Mouse (Mus musculus) gastrocnemius, postnatal 4 days (tissue): ENCODE measurements around the gene Ksr1. TPM values are rescaled to one million over a fixed set of nuclear protein-coding genes. Genes with fewer than 3 reads are reported as not detected.
A peak's percentile ranks its signal among the peaks of the same experiment; 100 is the strongest.

Experiments
- DNase-seq, 2 experiments: peaks; one replicate each; pipeline ENCODE4 v3.0.0; 2021 to 2022; ENCODE audit warnings: low spot score in 2 of 2, mixed read lengths in 2 of 2
- total RNA-seq, 2 experiments: library from RNA; stranded (reverse); gene quantifications; 2 replicates each; pipeline ENCODE4 v1.2.3; 2021

Gene Ksr1
- total RNA-seq, 2 experiments from 2014 or later, result 120 to 144 TPM

DNA sequence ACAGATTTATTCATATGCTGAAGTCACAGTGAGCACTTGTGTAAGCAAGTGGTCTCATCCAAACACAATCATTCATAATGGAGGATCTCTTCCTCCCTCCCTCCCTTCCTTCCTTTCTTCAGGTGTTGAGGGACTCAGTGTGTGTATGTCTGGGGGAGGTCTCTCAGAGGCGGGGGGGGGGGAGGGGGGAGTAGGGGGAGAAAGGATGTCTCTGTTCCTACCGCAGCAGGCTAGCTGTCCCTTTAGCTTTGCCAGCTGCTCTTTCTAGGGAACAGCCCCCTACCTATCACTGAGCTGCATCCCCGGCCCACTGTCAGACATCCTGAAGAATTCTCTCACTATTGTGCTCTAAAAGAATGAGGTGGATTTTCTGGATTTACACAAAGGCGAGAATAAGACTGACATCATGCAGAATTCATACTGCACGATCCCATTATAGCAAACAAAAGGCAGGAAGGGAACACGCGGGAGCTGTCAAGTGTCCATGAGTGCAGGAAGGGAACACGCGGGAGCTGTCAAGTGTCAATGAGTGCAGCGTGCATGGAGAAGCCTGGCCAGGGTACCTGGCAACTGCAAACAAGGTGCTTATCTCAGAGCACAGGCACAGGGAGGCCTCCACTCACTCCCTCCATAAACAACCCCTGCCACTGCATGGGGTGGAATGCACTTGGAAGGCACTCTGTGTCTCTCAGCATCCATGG, 76.6 kb downstream of the Ksr1 start:
- DNase-seq, result no peak

DNA sequence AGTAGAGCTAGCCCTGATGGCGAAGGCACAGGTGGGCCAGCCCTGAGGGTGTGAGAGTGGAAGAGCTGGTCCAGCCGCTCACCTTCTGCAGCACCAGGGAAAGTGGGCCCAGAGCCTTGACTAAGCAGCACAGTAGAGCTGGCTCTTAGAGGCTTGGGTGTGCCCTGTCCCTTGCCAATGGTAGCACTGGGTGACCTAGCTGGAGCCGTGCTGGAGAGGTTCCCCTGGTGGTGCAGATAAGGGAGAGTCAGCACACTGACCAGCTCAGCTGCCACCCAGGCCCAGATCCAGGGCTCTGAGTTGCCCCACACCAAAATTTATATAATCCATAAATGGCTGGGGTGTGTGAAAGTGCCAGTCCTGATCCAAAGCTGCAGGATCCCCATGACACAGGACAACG, 79.0 kb downstream of the Ksr1 start:
- DNase-seq, result no peak

DNA sequence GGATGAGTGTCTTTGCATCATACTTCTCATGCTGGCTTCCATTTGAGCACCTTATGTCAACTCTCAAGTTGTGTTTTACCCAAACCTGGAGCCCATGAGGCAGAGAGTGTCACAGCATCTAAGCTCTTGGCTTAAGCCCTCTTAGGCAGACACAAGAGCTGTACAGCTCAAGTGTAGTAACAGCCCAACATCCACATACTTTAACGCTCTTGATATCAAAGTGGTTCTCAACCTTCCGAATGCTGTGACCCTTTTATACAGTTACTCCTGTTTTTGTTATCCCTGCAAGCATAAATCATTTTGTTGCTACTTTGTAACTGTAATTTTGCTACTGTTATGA, 80.0 kb downstream of the Ksr1 start:
- no peak for DNase-seq

DNA sequence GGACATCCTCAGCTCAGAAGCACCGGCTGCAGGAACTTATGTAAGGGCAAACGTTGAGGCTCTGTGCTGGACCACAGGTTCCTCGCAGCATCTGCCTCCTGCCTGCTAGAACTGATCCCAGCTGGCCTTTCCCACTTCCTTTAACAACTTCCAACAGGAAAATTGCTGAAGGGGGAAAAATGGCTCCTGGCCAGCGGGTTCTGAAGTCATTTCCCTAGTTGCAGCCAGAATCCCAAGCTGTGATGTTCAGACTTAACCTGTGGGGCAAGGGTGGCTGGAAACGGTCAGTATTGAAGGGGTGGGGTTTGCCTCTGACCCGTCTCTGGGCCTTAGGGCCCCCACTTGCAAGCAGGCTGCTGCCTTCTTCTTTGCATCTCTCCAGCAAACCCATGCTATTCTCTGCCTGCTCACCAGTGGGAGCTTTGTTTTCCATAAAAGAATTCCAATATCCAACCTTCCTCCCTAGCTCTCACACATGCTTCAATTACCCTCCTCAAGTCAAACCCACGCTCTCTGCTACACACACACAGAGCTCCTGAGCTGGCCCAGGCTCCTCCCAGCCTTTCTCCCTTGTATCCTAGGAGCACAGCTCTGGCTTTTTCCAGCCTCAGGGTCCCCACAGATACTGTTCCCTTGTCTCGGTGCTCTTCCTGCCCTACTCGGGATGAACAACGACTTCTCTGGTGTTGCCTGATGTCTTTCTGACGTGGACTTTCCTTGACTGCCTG, 80.6 kb downstream of the Ksr1 start:
- peak; percentile 50 to 73 for DNase-seq

DNA sequence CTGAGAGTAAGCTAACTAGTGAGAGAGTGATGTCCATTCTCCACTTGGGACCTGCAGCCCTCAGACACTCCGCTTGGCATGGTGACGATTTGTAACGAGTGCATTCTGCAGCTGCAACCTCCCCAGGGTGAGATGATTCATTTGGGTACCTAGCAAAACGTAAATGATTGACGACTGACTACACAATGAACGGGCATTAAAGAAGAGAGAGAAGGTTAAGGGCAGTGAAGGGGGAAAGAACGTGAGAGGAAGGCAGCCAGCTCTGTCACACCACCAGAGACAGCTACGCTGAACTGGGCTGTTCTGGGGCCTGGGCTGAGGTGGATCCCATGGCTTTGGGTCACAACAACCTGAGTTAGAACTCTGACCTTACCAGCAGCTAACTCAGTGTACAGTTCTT, 81.9 kb downstream of the Ksr1 start:
- no peak for DNase-seq

DNA sequence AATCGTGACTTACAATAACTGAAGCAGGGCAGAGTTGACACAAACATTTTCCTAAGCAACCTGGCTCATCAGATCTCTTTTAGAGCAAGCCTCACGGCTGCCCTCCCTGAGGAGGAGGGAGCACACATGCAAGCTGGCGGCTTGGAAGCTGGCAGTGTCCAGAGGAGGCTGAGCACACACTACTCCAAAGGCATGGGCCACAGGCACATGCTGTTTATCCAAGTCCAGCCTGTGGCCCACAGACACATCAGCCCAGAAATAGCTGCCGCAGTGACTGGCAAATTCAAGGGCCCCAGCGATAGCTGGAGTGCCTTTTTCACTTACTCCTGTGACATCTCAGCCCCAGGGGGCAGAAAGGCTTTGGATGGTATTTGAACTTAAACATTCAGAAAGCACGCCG, 82.6 kb downstream of the Ksr1 start:
- no peak for DNase-seq

DNA sequence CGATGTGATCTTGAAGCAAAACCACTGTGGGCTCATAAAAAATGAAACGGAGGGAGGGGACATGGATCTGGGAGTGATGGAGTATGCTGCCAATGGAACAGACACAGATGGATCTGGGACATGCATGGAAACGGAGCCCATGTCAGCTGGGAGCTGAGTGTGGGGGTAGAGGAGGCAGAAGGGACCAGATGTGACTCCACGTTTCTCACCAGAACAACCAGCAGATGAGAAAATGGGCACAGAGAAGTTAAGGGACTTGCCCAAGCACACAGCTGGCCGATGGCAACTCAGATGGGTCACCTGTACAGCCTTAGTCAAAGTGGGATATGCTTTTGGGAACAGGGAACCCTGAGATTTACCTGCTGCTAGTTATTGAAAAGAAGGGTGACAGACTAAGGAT, 83.3 kb downstream of the Ksr1 start:
- no peak for DNase-seq

DNA sequence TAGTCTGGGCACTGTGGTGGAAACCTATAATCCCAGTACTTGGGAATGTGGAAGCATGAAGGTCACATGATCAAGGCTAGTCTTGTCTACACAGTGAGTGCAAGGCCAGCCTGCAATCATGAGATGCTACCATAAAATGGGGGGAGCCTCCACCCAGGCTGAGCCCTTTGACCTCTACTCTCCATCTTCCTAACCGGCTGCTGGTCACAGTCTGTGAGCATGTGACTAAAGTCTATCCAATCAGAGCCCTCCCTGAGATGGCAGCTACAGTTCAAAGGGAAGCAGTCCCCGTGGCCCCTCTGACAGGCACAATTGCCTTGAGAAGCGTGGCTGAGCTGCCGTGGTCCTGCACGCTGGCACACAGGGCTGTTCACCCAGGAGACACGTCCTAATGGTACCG, 84.4 kb downstream of the Ksr1 start:
- DNase-seq, result no peak

DNA sequence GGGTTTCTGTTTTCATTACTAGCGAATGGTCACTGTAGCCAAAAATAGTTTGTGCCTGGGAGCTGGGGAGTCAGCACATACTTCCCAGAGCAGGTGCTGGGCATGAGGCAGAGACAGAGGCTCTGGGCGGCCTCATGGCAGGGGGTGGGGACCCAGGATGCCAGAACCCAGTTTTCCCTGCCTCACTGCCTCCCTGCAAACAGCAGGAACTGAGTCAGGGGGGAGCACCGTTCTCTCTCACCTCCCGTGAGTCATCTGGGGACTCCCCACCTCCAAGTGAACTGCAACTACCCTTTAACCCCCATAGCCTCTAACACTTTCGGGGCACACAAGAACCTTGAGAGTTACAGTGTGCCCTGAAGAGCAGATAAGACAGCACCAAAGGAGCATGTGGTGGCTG, 86.4 kb downstream of the Ksr1 start:
- DNase-seq, result no peak

DNA sequence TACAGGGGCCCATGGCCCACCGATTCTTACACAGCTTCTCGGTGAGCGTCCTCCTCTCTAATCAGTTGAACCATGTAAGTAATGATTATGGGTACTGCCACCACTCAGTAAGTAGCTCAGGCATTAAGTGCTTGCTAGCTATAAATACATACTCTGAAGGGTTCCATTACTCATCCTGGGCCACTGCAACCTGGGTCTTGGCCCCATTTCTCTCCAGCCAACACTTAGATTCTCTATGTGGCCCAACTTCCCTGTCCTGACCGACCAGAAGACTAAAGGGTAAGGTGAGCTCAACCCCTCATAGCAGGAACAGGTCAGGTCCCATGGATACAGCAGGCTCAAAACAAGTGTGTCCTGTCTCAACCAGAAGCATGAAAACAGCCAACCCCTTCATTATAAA, 87.1 kb downstream of the Ksr1 start:
- no peak for DNase-seq

DNA sequence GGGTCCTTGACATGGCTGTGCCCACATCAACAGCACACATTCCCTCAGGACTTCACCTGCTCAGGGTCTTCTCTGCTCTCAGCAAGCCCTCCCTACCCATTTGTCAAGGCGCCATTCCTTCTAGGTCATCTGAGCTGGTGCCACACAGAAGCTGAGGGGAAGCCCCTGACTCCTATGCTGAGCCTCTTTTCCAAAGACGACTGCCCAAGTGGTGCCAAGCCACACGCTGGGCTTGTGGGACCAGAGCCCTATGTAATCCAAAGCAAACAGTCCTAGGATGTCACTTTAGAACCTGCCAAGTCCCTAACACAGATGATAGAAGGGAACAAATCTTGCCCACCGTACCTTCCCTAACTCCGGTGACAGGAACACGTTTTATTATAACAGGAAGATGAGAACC, 87.6 kb downstream of the Ksr1 start:
- DNase-seq, result no peak

DNA sequence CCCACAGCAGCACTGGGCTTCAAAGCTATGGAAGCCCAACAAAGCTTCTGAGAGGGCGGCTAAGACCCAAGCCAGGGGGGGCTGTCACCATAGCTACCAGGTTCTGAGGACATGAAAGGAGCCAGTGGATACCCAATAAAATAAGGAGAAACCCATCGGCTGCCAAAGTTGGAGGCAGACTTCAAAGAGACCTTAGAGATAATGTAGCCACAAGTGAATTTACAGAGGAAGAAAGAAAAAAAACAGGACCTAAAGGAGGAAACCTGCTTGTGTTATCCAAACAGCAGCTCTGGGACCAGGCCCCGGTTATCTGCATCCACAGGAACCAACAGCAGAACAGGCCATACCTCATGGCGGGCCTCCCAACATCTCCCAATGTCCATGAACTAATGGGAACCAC, 88.4 kb downstream of the Ksr1 start:
- DNase-seq, result no peak

DNA sequence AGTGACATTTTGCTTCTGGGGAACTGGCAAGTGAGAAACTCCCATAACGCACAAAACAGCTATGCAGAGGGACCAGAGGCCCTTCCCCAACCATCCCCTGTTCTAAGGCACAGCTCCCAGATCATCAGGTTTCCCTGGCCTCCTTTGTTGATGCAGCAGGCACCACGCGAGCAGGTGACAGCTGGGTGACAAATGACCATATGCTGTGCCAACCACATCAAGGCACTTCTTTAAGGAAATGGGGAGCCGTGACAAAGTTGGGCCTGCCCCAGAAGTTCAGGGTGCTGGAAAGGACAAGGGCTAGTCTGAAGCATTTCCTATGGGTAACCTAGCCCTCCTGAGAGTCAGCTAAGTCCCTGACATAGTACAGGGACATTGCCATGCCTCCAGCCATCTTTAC, 89.3 kb downstream of the Ksr1 start:
- no peak for DNase-seq

DNA sequence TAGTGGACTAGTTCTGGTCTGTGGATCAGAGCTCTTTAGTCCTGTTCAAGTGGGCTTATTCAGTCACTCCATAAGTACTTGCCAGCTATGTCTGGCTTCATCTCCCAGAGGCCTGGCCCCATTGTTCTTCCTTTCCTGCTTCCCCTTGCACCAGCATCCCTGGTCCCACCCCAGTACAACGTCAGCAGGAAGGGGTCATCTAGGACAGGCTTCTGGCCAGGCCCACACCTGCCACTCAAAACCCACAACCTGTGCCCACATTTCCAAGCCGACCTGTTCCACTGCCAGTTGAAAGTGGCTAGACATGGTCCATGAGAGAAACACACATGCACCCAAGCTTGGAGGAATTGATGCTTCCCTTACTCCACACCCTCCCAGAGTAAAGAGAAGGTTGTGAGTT, 90.2 kb downstream of the Ksr1 start:
- no peak for DNase-seq

DNA sequence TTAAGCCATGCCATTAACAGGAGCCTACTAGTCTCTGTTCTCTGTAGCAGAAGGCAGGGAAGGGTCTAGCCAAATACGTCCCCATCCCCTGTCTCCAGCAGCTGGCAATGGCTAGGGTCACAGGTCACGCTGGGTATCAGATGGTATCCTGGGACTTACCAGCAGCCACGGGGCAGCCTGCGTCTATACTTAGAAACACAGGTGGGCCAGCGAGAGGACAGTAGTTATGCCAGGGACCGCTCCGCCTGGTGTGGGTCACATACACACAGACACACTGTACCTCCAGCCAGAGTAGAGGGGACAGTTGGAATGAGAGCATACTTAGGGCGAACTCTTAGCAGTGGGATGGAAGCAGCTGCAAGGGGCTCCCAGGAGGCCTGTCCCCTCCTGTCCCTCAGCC, 91.0 kb downstream of the Ksr1 start:
- DNase-seq, result peak in 1 of 2 experiments; percentile 27

DNA sequence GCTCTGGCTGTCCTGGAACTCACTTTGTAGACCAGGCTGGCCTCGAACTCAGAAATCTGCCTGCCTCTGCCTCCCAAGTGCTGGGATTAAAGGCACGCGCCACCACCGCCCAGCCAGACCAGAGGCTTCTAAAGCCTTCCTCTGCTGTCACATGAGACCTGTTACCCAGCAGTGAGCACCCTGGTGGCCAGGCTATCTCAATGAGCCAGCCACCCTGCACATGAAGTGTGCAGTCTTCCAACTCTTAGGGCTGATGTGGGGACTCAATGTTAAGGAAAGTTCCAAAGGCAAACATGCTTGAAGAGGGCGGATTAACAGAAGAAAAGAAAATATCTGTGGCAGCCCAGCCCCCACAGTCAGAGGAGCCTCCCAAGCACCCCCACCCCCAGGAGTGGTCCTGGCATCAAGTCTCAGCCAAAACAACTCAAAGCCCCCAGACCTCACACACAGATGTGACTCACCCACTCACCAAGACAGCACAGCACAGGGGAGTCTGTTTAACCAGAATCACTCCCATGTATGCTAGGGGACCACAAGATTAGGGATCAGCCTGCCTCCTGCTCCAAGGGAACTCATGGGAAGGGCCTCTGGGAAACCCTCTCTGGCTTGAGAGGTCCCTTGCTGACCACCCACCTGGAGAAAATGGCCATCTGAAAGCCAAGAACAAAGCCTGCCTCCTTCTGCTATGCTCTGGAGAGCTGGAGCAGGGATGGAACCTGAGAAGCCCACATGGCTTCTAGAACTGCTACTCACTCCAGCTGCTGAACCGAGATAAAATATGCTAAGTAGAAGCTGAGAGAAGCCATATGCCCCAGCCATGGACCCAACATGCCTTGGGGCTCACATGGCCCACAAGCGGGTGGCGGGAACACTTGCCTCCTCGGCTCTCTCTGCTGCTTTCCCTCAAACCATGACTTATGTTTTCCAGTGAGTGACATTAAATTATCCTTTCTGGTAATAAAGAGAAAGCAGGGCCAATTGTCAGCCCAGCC, 91.8 kb downstream of the Ksr1 start:
- no peak for DNase-seq

DNA sequence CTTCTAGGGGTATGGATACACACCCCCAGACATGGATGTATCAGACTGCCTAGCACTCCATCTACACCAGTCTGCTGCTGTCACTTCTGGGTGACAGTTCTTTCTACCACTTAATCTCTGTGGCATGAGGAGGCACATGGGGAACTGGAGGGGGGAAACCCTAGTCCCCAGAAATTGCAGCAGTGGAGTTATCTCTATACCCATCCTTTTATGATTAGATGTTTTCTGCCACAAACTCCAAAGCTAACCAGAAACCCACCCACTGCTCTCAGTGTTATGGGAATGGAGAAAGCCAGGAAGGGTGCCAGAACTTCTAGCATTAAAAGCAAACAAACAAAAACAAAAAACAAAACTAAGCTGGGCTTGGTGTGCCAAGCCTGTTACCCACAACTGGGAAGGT, 92.8 kb downstream of the Ksr1 start:
- DNase-seq, result no peak

DNA sequence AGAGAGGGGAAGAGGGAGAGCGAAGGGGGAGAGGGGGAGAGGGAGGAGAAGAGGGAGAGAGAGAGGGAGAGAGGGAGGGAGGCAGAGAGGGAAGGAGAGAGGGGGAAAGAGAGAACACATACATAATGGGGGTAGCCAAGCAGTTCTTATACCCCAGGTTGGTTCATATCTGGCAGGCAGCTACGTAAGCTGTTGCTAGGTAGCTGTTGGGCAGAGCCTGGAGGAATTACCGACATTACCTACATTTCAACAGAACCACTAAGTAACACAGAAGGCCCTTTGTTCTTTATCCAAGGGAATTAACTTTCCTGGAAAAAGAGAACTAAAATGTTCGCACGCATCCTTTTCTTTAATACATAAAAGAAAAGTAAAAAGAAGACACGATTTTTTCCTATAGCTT, 93.4 kb downstream of the Ksr1 start:
- no peak for DNase-seq

DNA sequence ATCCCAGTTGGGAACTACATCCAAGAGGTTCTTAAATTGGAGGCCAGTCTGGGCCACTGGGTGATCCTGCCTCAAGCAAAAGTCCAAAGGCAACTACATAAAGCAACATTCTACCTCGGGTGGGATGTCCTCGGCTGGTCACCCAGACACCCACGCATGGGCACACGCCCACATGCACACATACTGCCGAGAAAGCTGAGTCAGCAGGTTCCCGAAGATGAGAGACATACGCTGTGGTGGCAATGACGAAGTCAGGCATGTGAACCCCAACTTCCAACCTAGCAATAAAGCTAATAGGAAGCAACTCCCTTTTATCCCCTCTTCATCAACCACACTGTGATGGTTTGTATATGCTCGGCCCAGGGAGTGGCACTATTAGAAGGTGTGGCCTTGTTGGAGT, 94.7 kb downstream of the Ksr1 start:
- DNase-seq, result no peak

DNA sequence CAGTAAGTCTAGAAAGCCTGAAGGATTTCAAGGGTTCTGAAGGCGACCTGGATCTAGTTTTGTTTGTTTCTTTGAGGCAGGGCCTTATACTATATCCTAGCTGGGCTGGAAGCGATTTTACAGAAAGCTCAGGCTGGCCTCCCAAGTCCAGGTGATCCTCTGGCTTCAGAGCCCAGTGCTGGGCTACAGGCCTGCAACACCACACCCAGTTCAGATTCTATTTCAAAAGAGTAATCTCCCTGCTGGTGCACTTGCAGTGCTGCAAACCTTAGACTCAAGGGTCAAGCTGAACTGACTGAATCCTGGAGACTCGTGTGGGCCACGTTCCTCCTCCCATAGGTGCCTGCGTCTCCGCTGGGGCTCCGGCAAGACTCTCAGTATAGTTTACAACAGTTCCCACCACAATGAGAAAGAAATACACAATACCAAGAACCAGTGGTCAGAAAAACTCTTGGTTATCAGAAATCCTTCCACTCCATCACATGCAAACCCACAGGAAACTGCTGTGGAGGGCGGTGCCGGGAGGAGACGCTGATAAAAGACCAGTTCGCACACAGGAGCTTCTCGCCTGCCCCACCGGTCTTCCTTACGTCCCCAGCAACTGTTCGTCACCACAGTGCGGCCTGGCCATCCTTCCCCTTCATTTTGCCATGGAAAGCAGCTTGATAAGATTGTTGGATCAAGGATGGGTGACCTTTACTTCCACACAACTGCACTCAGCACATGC, 95.3 kb downstream of the Ksr1 start:
- DNase-seq, result no peak

DNA sequence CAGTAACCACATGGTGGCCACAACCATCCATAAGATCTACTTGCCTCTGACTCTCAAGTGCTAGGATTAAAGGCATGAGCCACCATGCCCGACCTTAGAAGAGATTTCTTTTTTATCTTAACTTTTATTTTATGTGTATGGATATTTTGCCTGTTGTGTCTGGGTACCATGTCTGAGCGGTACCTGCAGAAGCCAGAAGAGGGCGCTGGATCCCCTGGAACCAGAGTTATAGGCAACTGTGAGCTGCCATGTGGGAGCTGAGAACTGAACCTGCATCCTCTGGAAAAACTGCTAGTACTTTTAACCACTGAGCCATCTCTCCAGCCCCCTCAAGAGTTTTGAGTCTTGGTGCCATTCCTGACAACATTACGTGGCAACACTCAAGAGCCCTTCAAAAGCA, 97.3 kb downstream of the Ksr1 start:
- no peak for DNase-seq
